Mouse (Mus musculus) gonadal fat pad, adult 2 months (tissue): ENCODE measurements around the gene Mn1. TPM values are rescaled to one million over a fixed set of nuclear protein-coding genes. Genes with fewer than 3 reads are reported as not detected.

Source experiments
- DNase-seq: peaks from one replicate; pipeline ENCODE4 v3.0.0-alpha.2; 2012; ENCODE audit warnings: low read depth
- polyA plus RNA-seq: library from polyadenylated mRNA; depleted of rRNA; stranded (reverse); fragments of >200 nt; gene quantifications from 2 replicates; pipeline ENCODE4 v1.2.3, GENCODE M21; 2012

The Mn1 gene
- polyA plus RNA-seq, 1 experiment, result 3.6 TPM

- no peak for DNase-seq
Observed at GRCm38 (mm10) chr5:111409412-111410044, 7.6 kb upstream of the Mn1 start.

GRCm38 (mm10) chr5:111410665-111411064, 6.5 kb upstream of the Mn1 start:
- no peak for DNase-seq

- no peak for DNase-seq
Observed at GRCm38 (mm10) chr5:111414192-111414591, 3.0 kb upstream of the Mn1 start.

- DNase-seq, result no peak
Observed at GRCm38 (mm10) chr5:111414770-111415249, 2.4 kb upstream of the Mn1 start.

- DNase-seq, result no peak
Observed at GRCm38 (mm10) chr5:111415575-111415974, 1.6 kb upstream of the Mn1 start.

GRCm38 (mm10) chr5:111416048-111416447, 1.1 kb upstream of the Mn1 start:
- DNase-seq, result no peak

- DNase-seq, result no peak
Observed at GRCm38 (mm10) chr5:111417378-111418131, 393 bp downstream of the Mn1 start.

- no peak for DNase-seq
Observed at GRCm38 (mm10) chr5:111418202-111419120, 1.3 kb downstream of the Mn1 start.

- no peak for DNase-seq
Observed at GRCm38 (mm10) chr5:111419121-111419881, 2.1 kb downstream of the Mn1 start.

GRCm38 (mm10) chr5:111420011-111420691, 3.0 kb downstream of the Mn1 start:
- DNase-seq, result no peak

- no peak for DNase-seq
Observed at GRCm38 (mm10) chr5:111420896-111421295, 3.7 kb downstream of the Mn1 start.

- DNase-seq, result no peak
Observed at GRCm38 (mm10) chr5:111421424-111421823, 4.3 kb downstream of the Mn1 start.

GRCm38 (mm10) chr5:111422058-111422800, 5.1 kb downstream of the Mn1 start:
- DNase-seq, result no peak

- no peak for DNase-seq
Observed at GRCm38 (mm10) chr5:111423011-111423410, 5.8 kb downstream of the Mn1 start.

- no peak for DNase-seq
Observed at GRCm38 (mm10) chr5:111423616-111424015, 6.5 kb downstream of the Mn1 start.

GRCm38 (mm10) chr5:111425813-111426212, 8.7 kb downstream of the Mn1 start:
- DNase-seq, result no peak

GRCm38 (mm10) chr5:111426249-111426648, 9.1 kb downstream of the Mn1 start:
- no peak for DNase-seq

- DNase-seq, result no peak
Observed at GRCm38 (mm10) chr5:111428882-111429281, 11.7 kb downstream of the Mn1 start.

GRCm38 (mm10) chr5:111429726-111430125, 12.6 kb downstream of the Mn1 start:
- DNase-seq, result no peak
